Mouse (Mus musculus) right cerebral cortex, postnatal 25 days (tissue): Measurements from ENCODE around the gene Rnf38.

Source experiments
- DNase-seq: peaks from one replicate; pipeline ENCODE4 v3.0.0; 2022

Gene Rnf38

GRCm38 (mm10) chr4:44113393-44114138 is 120.0 kb downstream of the Rnf38 start:
- DNase-seq, result no peak

- no peak for DNase-seq
Observed at GRCm38 (mm10) chr4:44112741-44113140, 120.8 kb downstream of the Rnf38 start.

DNA sequence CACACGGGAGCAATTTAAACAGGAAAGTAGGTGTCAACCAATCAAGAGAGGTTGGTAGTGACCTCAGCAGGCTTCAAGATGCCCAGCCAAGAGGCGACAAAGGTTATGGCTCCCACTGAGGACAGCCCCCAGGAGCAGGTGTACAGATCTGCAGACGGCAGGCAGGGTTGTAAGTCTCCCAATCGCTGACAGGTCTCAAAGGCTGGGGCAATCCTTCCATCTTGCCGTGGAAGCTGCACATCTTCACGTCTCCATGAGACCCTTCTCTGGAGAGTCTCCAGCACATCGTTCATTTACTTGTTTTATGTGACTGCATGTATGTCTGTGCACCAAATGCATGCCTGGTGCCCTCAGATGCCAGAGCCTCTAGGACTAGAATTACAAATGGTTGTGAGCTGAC is 122.8 kb downstream of the Rnf38 start:
- DNase-seq, result no peak

DNA sequence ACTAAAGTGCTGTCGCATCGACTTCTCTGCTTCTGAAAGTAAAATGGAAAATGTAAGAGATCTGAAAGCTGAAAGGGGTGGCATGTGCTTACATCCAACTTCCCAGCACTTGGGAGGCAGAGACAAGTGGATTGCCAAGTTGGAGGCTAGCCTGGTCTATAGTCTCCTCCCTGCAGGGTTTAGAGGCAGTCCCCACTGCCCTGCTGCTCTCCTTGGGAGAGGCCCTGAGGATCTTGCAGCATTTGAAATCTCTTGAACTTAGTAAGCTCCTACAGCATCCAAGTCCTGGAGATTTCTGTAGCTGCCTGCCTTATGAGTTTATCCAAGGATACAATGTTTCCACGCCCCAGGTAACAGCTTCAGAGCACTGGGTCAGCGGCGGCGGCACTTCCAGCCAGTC is 125.3 kb downstream of the Rnf38 start:
- DNase-seq, result no peak

DNA sequence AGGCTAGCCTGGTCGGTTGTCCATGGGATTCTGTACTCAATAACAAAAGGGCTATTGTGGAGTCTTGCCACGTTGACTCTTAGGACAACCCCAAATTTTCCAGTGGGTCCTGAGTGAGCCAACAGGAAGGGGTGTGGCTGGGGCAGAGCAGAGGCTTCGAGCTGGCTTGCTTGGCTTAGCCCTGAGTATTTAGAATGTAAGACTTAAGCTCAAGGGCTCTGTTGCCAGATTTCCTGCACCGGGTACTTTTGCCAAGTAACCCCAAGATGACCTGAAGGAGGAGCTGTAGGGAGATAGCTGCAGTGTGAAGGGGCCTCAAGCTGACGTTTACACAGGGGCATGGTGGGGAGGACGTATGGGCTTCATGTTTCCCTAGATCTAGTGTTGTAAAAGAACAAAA is 126.2 kb downstream of the Rnf38 start:
- no peak for DNase-seq

GRCm38 (mm10) chr4:44106297-44106821 is 127.2 kb downstream of the Rnf38 start:
- DNase-seq, result no peak

- no peak for DNase-seq
Observed at GRCm38 (mm10) chr4:44104195-44104917, 129.2 kb downstream of the Rnf38 start.

GRCm38 (mm10) chr4:44103620-44104019 is 130.0 kb downstream of the Rnf38 start:
- no peak for DNase-seq

DNA sequence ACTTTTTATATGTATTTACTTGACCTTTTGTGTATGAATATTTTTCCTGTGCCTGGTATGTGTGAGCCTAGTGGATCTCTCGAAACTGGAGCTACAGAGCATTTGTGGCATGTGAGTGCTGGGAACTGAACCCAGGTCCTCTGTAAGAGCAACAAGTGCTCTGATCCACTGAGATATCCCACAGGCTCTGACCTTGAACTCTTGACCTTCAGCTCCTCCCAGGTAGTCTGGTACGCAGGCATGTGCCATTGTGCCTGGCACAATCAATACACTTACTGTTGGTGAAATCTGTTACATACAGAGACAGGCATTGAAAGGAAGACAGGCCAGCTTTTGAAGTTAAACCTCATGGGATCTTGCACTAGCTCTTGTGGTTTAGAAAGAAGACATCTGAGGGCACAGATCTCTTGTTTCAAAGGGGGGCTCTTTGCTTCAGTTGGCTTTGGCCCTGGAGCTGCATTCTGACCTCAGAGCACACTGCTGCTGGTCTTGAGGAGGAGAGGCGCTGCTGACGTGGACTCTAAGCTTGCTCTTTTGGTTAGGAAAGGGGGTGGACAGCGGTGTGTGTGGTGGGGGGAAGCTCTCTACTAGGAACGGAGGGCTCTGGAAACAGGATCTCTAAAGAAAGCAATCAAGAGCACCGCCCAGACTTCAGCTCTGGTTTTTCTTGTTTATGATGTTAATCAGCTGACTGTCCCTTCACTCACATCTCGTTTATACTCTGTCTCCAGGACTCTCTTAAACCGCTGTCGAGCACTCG is 135.8 kb downstream of the Rnf38 start:
- DNase-seq, result no peak

DNA sequence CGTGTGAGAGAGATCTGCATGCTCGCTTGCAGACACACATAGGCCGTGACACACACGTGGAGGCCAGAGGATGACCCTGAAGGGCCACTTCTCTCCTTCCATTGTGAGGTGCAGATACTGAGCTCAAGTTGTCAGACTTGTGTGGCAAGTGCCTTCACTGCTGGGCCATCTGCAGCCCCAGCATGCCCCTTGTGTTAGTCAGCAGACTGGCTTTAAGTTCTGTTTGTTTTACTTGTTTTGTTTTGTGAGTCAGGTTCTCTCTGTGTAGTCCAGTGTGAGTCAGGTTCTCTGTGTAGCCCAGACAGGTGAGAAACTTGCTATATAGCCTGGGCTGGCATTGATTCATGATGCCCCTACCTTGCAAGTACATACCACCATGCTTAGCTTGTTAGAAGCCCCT is 139.1 kb downstream of the Rnf38 start:
- no peak for DNase-seq

GRCm38 (mm10) chr4:44092359-44092758 is 141.2 kb downstream of the Rnf38 start:
- no peak for DNase-seq

DNA sequence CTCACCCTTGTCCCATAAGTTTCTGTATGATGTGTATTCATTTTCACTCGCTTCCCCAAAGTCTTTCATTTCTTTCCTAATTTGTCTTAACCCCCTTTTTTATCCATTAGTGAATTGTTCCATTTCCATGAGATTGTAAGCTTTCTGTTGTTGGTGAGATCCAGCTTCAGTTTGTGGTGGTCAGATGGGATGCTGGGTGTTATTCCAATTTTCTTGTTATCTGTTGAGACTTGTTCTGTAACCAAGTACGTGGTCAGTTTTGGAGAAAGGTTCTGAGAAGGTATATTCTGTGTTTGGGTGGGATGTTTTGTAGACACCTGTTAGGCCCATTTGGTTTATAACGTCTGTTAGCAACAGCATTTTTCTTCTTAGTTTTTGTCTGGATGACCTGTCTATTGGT is 148.0 kb downstream of the Rnf38 start:
- DNase-seq, result no peak

GRCm38 (mm10) chr4:44084602-44085325 is 148.8 kb downstream of the Rnf38 start:
- DNase-seq, result no peak

DNA sequence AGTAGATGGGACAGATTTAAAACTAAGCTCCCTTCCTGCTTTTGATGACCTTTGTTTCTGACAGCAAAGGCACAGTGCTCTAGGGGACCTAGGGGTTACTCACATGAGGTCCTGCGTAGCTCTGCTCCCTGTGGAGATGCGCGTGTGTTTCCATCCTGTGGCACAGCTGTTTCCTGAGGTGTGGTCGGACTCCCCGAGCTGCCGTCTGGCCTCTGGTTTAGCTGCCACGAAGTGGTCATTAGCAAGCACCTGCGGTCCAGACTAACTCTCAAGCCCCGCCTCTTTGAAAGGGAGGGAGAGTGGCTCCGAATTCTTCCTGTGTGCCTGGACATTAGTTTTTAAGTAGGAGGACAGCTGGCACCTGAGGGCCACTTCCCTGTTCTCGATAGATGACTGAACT is 149.6 kb downstream of the Rnf38 start, which contains the start of gene Gne:
Gene Gne (minus strand): TSS at position 233 of the 400 bp plus-strand sequence.
- DNase-seq, result no peak

DNA sequence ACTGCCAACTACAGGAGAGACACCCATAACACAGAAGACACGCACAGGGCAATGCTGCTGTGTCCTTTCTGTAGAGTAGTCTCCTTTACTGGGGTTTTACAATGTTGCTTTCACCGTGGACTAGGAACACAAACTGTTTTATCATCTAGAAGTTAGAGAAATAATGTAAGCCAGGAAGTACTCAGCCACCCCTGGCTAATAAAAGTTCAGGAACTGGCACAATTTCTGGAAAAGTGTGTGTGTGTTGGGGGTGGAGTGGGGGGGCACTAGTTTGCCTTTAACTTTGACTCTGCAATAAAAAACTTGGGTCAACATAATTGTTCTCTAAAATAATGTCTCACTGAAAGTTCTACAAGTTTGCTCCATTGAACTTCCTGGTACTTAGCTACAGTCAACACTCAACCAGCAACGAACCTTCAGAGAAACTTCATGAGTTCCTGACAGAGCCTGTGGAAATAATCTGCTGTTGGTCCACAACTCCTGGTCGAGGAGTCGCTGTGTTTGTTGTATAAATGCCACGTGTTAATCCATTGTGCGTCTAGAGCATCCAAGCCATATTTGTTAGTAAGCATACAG is 155.1 kb downstream of the Rnf38 start:
- no peak for DNase-seq
